Comparison of ENCODE assay signal across 8 mouse cellular contexts in the genomic region with DNA sequence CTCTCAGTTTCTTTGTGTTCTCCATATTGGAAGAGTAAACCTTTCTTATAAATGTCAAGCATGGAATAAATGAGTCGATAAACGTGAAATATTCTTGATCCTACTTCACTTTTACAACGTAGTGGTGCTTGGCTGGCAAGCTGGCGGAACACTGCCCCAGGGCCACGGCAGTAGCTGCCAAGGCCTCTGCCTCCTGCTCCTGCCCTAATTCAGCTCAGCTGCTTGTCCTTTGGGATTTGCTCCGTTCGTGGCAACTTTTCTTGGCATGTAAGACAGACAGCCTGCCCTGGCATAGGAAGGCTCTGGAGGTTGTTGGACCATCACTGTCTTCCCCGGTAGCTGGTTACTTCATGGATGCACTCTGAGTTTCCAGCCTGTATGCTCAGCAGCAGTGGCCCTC. TPM values are rescaled to one million over a fixed set of nuclear protein-coding genes. Genes with fewer than 3 reads are reported as not detected.
DNase-seq lines count a peak whose midpoint lies in the region; ATAC-seq and TF ChIP-seq lines count a peak whose summit lies in the region.

No protein-coding gene starts in this region.

- peaks cover 4% of the 10 kb centered on the region; the same call in 1 of the 2 replicates for H3K9me3 ChIP-seq in embryonic facial prominence, embryonic 13.5 days
- no peaks in the 10 kb centered on the region for H3K9me3 ChIP-seq in embryonic facial prominence, embryonic 10.5 days
- no peaks in the 10 kb centered on the region for H3K9me3 ChIP-seq in liver, postnatal 0 days (ENCODE audit: low read length)
- H3K9me3 ChIP-seq in neural tube, embryonic 11.5 days (ENCODE audit: control insufficient read depth, low read length) = no peaks in the 10 kb centered on the region

- no peak for TF ChIP-seq EP300 in liver, postnatal 0 days (IDR thresholded peaks at IDR 0.05; ENCODE audit: low read depth)

- WGBS in embryonic facial prominence, embryonic 13.5 days = 46% methylated on average over 8 of the region's 8 CpGs
- 73% methylated on average over 8 of the region's 8 CpGs for WGBS in embryonic facial prominence, embryonic 10.5 days
- 25% methylated on average over 8 of the region's 8 CpGs for WGBS in liver, adult 2 months
- WGBS in liver, postnatal 0 days (ENCODE audit: insufficient replicate concordance) = 83% methylated on average over 8 of the region's 8 CpGs
- 76% methylated on average over 8 of the region's 8 CpGs for WGBS in neural tube, embryonic 11.5 days

- peaks cover 50% of the 10 kb centered on the region for H3K79me2 ChIP-seq in liver, adult 2 months (ENCODE audit: control insufficient read depth, insufficient read depth, low read length)

- DNase-seq in embryonic facial prominence, embryonic 10.5 days (ENCODE audit: low spot score) = no peak
- peak; percentile 68 for DNase-seq in liver, adult 2 months (ENCODE audit: extremely low read depth, low read depth, low spot score)
- DNase-seq in liver, postnatal 0 days = no peak
- peak; percentile 7 for DNase-seq in neural tube, embryonic 11.5 days (ENCODE audit: low spot score)
- no peak for DNase-seq in frontal cortex, postnatal 36 days (ENCODE audit: low spot score in 2 of 2)

- no peaks in the 10 kb centered on the region for H3K27me3 ChIP-seq in embryonic facial prominence, embryonic 13.5 days
- H3K27me3 ChIP-seq in embryonic facial prominence, embryonic 10.5 days (replicated peaks; ENCODE audit: low read depth, poor library complexity, severe bottlenecking) = no peaks in the 10 kb centered on the region
- H3K27me3 ChIP-seq in liver, adult 2 months (ENCODE audit: control insufficient read depth, insufficient read depth, low read length) = no peaks in the 10 kb centered on the region
- no peaks in the 10 kb centered on the region for H3K27me3 ChIP-seq in liver, postnatal 0 days (ENCODE audit: insufficient read depth, low read length)
- H3K27me3 ChIP-seq in neural tube, embryonic 11.5 days (ENCODE audit: control insufficient read depth, insufficient read depth, low read length) = no peaks in the 10 kb centered on the region

- no peak overlapping the region for H3K9ac ChIP-seq in embryonic facial prominence, embryonic 13.5 days
- H3K9ac ChIP-seq in liver, adult 2 months (ENCODE audit: low read depth, low read length) = no peak overlapping the region
- H3K9ac ChIP-seq in liver, postnatal 0 days (replicated peaks) = no peak overlapping the region
- no peak overlapping the region for H3K9ac ChIP-seq in neural tube, embryonic 11.5 days (ENCODE audit: low read length)

- H3K4me1 ChIP-seq in embryonic facial prominence, embryonic 13.5 days = peaks cover 54% of the 10 kb centered on the region
- peaks cover 50% of the 10 kb centered on the region for H3K4me1 ChIP-seq in embryonic facial prominence, embryonic 10.5 days
- H3K4me1 ChIP-seq in liver, adult 2 months (ENCODE audit: control insufficient read depth, insufficient read depth, low read length) = peaks cover 20% of the 10 kb centered on the region
- peaks cover 19% of the 10 kb centered on the region for H3K4me1 ChIP-seq in liver, postnatal 0 days (ENCODE audit: insufficient read depth)
- peaks cover 5% of the 10 kb centered on the region; the same call in 1 of the 2 replicates for H3K4me1 ChIP-seq in embryonic fibroblast, embryonic 13.5 days (ENCODE audit: control insufficient read depth, insufficient read depth, low read length)
- peaks cover 5% of the 10 kb centered on the region; the same call in 1 of the 2 replicates for H3K4me1 ChIP-seq in neural tube, embryonic 11.5 days (ENCODE audit: control insufficient read depth, insufficient read depth, low read length)

- no peak overlapping the region for H3K4me2 ChIP-seq in embryonic facial prominence, embryonic 13.5 days
- no peak overlapping the region for H3K4me2 ChIP-seq in liver, postnatal 0 days (ENCODE audit: low read depth, low read length)
- no peak overlapping the region for H3K4me2 ChIP-seq in neural tube, embryonic 11.5 days (ENCODE audit: low read depth)

- no peak overlapping the region for H3K4me3 ChIP-seq in embryonic facial prominence, embryonic 13.5 days
- no peak overlapping the region for H3K4me3 ChIP-seq in embryonic facial prominence, embryonic 10.5 days
- no peak overlapping the region for H3K4me3 ChIP-seq in liver, adult 2 months (ENCODE audit: insufficient read depth, low read depth, low read length)
- no peak overlapping the region for H3K4me3 ChIP-seq in liver, postnatal 0 days (ENCODE audit: low read depth, low read length)
- no peak overlapping the region for H3K4me3 ChIP-seq in embryonic fibroblast, embryonic 13.5 days (ENCODE audit: insufficient read depth, low read length)
- no peak overlapping the region for H3K4me3 ChIP-seq in neural tube, embryonic 11.5 days (ENCODE audit: low read depth, low read length)

- H3K36me3 ChIP-seq in embryonic facial prominence, embryonic 13.5 days = no peaks in the 10 kb centered on the region
- no peaks in the 10 kb centered on the region for H3K36me3 ChIP-seq in embryonic facial prominence, embryonic 10.5 days (replicated peaks)
- no peaks in the 10 kb centered on the region for H3K36me3 ChIP-seq in liver, adult 2 months (ENCODE audit: control insufficient read depth, insufficient read depth, low read length)
- H3K36me3 ChIP-seq in liver, postnatal 0 days (replicated peaks; ENCODE audit: insufficient read depth, low read length) = no peaks in the 10 kb centered on the region
- H3K36me3 ChIP-seq in neural tube, embryonic 11.5 days (ENCODE audit: control insufficient read depth, insufficient read depth, low read length) = no peaks in the 10 kb centered on the region

- peak overlapping the region; percentile 22; the same call in 1 of the 2 replicates for H3K27ac ChIP-seq in embryonic facial prominence, embryonic 13.5 days
- H3K27ac ChIP-seq in embryonic facial prominence, embryonic 10.5 days (replicated peaks) = no peak overlapping the region
- no peak overlapping the region for H3K27ac ChIP-seq in liver, adult 2 months (replicated peaks; ENCODE audit: insufficient read depth, low read depth, low read length)
- H3K27ac ChIP-seq in liver, postnatal 0 days (ENCODE audit: low read depth) = no peak overlapping the region
- H3K27ac ChIP-seq in embryonic fibroblast, embryonic 13.5 days (ENCODE audit: insufficient read depth, low read length) = peak overlapping the region; percentile 53
- no peak overlapping the region for H3K27ac ChIP-seq in neural tube, embryonic 11.5 days (ENCODE audit: low read depth, low read length)

- TF ChIP-seq CTCF in liver, adult 2 months (IDR thresholded peaks at IDR 0.05; ENCODE audit: low read depth, low read length) = no peak
- TF ChIP-seq CTCF in liver, postnatal 0 days (IDR thresholded peaks at IDR 0.05; ENCODE audit: low read depth) = no peak
- TF ChIP-seq CTCF in embryonic fibroblast, embryonic 13.5 days (IDR thresholded peaks at IDR 0.05; ENCODE audit: borderline replicate concordance, insufficient read depth, low read length) = no peak

- ATAC-seq in embryonic facial prominence, embryonic 13.5 days (ENCODE audit: insufficient number of reproducible peaks, insufficient read depth, low FRiP score, low TSS enrichment, low read depth) = no peak
- ATAC-seq in liver, postnatal 0 days = no peak
- no peak for ATAC-seq in neural tube, embryonic 11.5 days (ENCODE audit: insufficient read depth, low FRiP score, low TSS enrichment)
- no peak for ATAC-seq in inflammation-experienced regulatory T-cells, adult 6 months

- TF ChIP-seq POLR2A in liver, adult 2 months (IDR thresholded peaks at IDR 0.05; ENCODE audit: extremely low read depth, insufficient read depth, low read length) = no peak
- no peak for TF ChIP-seq POLR2A in embryonic fibroblast, embryonic 13.5 days (IDR thresholded peaks at IDR 0.05; ENCODE audit: low read depth, low read length)

RNA-seq across cellular contexts. Expression of a gene that starts 19.5 kb away (rescaled TPM):
- polyA plus RNA-seq in embryonic facial prominence, embryonic 13.5 days (2015; fragmentation: Nextera tagmentation; extraction: Ambion mirVana) = 46.3 and 51.3 TPM in 2 replicates
- 23.7 and 24.6 TPM in 2 replicates for polyA plus RNA-seq in embryonic facial prominence, embryonic 10.5 days (2016; fragmentation: Nextera tagmentation; extraction: Ambion mirVana)
- 36.1 and 38.8 TPM in 2 replicates for total RNA-seq in liver, adult 2 months (2014; rRNA removed)
- polyA plus RNA-seq in liver, adult 2 months (2012; rRNA removed) = 21.6 and 24.8 TPM in 2 replicates
- 18.5 and 19.6 TPM in 2 replicates for polyA plus RNA-seq in liver, postnatal 0 days (2015; fragmentation: Nextera tagmentation; extraction: Ambion mirVana)
- polyA plus RNA-seq in embryonic fibroblast, embryonic 13.5 days (2011; ENCODE audit: insufficient read length, low read depth, missing spikeins) = 71.6 and 76.0 TPM in 2 replicates
- 40.6 and 42.1 TPM in 2 replicates for polyA plus RNA-seq in neural tube, embryonic 11.5 days (2014; fragmentation: Nextera tagmentation; extraction: Ambion mirVana)
- 10 to 100 TPM; 16.5 to 25.6 (median 19.6) TPM for polyA plus RNA-seq in inflammation-experienced regulatory T-cells, adult 6 months (2017; shearing (Covaris generic))

RNA-seq across cellular contexts. Expression of a gene that starts 20.3 kb away (rescaled TPM):
- polyA plus RNA-seq in embryonic facial prominence, embryonic 13.5 days (2015; fragmentation: Nextera tagmentation; extraction: Ambion mirVana) = 50.7 and 53.0 TPM in 2 replicates
- polyA plus RNA-seq in embryonic facial prominence, embryonic 10.5 days (2016; fragmentation: Nextera tagmentation; extraction: Ambion mirVana) = 33.1 and 34.9 TPM in 2 replicates
- total RNA-seq in liver, adult 2 months (2014; rRNA removed) = 44.8 and 48.3 TPM in 2 replicates
- polyA plus RNA-seq in liver, adult 2 months (2012; rRNA removed) = 5.7 and 5.8 TPM in 2 replicates
- 15.0 and 15.7 TPM in 2 replicates for polyA plus RNA-seq in liver, postnatal 0 days (2015; fragmentation: Nextera tagmentation; extraction: Ambion mirVana)
- 34.1 and 40.2 TPM in 2 replicates for polyA plus RNA-seq in embryonic fibroblast, embryonic 13.5 days (2011; ENCODE audit: insufficient read length, low read depth, missing spikeins)
- 47.6 and 52.2 TPM in 2 replicates for polyA plus RNA-seq in neural tube, embryonic 11.5 days (2014; fragmentation: Nextera tagmentation; extraction: Ambion mirVana)
- polyA plus RNA-seq in inflammation-experienced regulatory T-cells, adult 6 months (2017; shearing (Covaris generic)) = 10 to 100 TPM; 34.3 to 58.3 (median 45.7) TPM

Comparison
In these comparisons a context has a peak if more than half of its experiments do, and no peak if none do; other contexts are left out.
1. H3K27ac ChIP-seq: peak in embryonic facial prominence, embryonic 13.5 days (single experiment) and embryonic fibroblast, embryonic 13.5 days (single experiment); none in embryonic facial prominence, embryonic 10.5 days (single experiment), liver, adult 2 months (single experiment), liver, postnatal 0 days (single experiment) and neural tube, embryonic 11.5 days (single experiment).
2. DNase-seq: peak in liver, adult 2 months (single experiment) and neural tube, embryonic 11.5 days (single experiment); none in embryonic facial prominence, embryonic 10.5 days (single experiment), liver, postnatal 0 days (single experiment) and frontal cortex, postnatal 36 days (0 of 2).